Mouse (Mus musculus): ENCODE measurements around the gene Eef1e1. TPM values are rescaled to one million over a fixed set of nuclear protein-coding genes. Genes with fewer than 3 reads are reported as not detected.

Eef1e1 gene
- total RNA-seq, 2 experiments from 2014 or later: 9.3 to 10.5 TPM

Other genes starting within 250 kb of the Eef1e1 start
- 10 to 100 TPM; 33.0 to 35.0 TPM for gene Txndc5, start 130.2 kb downstream of the Eef1e1 start, total RNA-seq (2021)
- 1 to 10 TPM; 7.6 to 8.9 TPM for gene Bloc1s5, start 23.9 kb downstream of the Eef1e1 start, total RNA-seq (2021)

Measured in heart, postnatal 36 days (tissue).